Mouse (Mus musculus) embryonic facial prominence, embryonic 14.5 days (tissue): Measurements from ENCODE around the gene Nsmce4a. TPM values are rescaled to one million over a fixed set of nuclear protein-coding genes. Genes with fewer than 3 reads are reported as not detected.

Source experiments
- ATAC-seq: fragments of 200-750 bp; cut with Nextera tagmentation; 2 replicates; pipeline ENCODE4 v1.8.0; 2017; ENCODE audit warnings: low read depth, moderate number of reproducible peaks, moderate TSS enrichment
- DNase-seq: peaks from one replicate; pipeline ENCODE4 v3.0.0-alpha.2; 2015; ENCODE audit warnings: low spot score
- H3K27ac ChIP-seq: fragments of 300-500 bp; sonication (generic); replicated peaks from 2 replicates; pipeline ENCODE4 v1.5.1; 2014; ENCODE audit warnings: low read depth, mild to moderate bottlenecking, low read length, moderate library complexity
- H3K27me3 ChIP-seq: fragments of 300-500 bp; sonication (generic); replicated peaks from 2 replicates; pipeline ENCODE4 v1.6.1; 2014; ENCODE audit warnings: low read length; ENCODE audit not compliant: control insufficient read depth, insufficient read depth
- H3K36me3 ChIP-seq: fragments of 300-500 bp; sonication (generic); 2 replicates; pipeline ENCODE4 v1.6.1; 2014; ENCODE audit warnings: low read length, mixed read lengths; ENCODE audit not compliant: control insufficient read depth, insufficient read depth
- H3K4me1 ChIP-seq: fragments of 300-500 bp; sonication (generic); 2 replicates; pipeline ENCODE4 v1.6.1; 2014; ENCODE audit warnings: antibody characterized with exemption, low read length; ENCODE audit not compliant: control insufficient read depth, insufficient read depth
- H3K4me2 ChIP-seq: fragments of 300-500 bp; sonication (generic); 2 replicates; pipeline ENCODE4 v1.6.1; 2014; ENCODE audit warnings: low read depth, mild to moderate bottlenecking, low read length, moderate library complexity, mixed read lengths
- H3K4me3 ChIP-seq: fragments of 300-500 bp; sonication (generic); 2 replicates; pipeline ENCODE4 v1.5.1; 2014; ENCODE audit warnings: low read depth, mild to moderate bottlenecking, low read length
- H3K9ac ChIP-seq: fragments of 300-500 bp; sonication (generic); 2 replicates; pipeline ENCODE4 v1.6.1; 2014; ENCODE audit warnings: low read depth, mild to moderate bottlenecking, low read length, moderate library complexity, mixed read lengths
- H3K9me3 ChIP-seq: fragments of 300-500 bp; sonication (generic); 2 replicates; pipeline ENCODE4 v1.6.1; 2016; ENCODE audit warnings: low read length; ENCODE audit not compliant: control insufficient read depth
- WGBS: fragments of 180-500 bp; shearing (Covaris S2); extraction: QIAGEN DNeasy Blood & Tissue Kit; methylation state at CpG from one replicate; pipeline ENCODE4 v1.1.7; 2014; 5-methylcytosine and 5-hydroxymethylcytosine counted together
- polyA plus RNA-seq: library from polyadenylated mRNA; unstranded; fragments of >200 nt; fragmentation: Nextera tagmentation; extraction: Ambion mirVana; gene quantifications from 2 replicates; pipeline ENCODE4 v1.2.1, GENCODE M21; 2014

Nsmce4a gene
- polyA plus RNA-seq, 1 experiment from 2014 or later, result 142 TPM

GRCm38 (mm10) chr7:130520049-130520425 is 52.9 kb downstream of the Nsmce4a start, which contains the start of gene Ate1:
TSS of gene Ate1 (minus strand) at chr7:130520369.
- DNase-seq (no peak), ATAC-seq (no peak)
- H3K9ac ChIP-seq, result peak within 1 kb of the TSS; percentile 79
- 16% methylated on average over 20 of the region's 20 CpGs for WGBS
- peak within 1 kb of the TSS; percentile 98 for H3K27ac ChIP-seq
- H3K36me3 ChIP-seq, result no peaks in the 10 kb centered on the region
- peak within 1 kb of the TSS; percentile 58 for H3K4me3 ChIP-seq
- no peaks in the 10 kb centered on the region for H3K9me3 ChIP-seq
- peak within 1 kb of the TSS; percentile 91 for H3K4me2 ChIP-seq
- peaks cover 11% of the 10 kb centered on the region; the same call in 1 of the 2 replicates for H3K4me1 ChIP-seq
- H3K27me3 ChIP-seq, result no peaks in the 10 kb centered on the region

GRCm38 (mm10) chr7:130519096-130520048 is 53.5 kb downstream of the Nsmce4a start:
- peak overlapping the region; percentile 98 for H3K27ac ChIP-seq
- H3K9ac ChIP-seq, result peak overlapping the region; percentile 79
- no peaks in the 10 kb centered on the region for H3K36me3 ChIP-seq
- H3K9me3 ChIP-seq, result no peaks in the 10 kb centered on the region
- peaks cover 11% of the 10 kb centered on the region; the same call in 1 of the 2 replicates for H3K4me1 ChIP-seq
- no peaks in the 10 kb centered on the region for H3K27me3 ChIP-seq
- H3K4me2 ChIP-seq, result peak overlapping the region; percentile 91
- H3K4me3 ChIP-seq, result peak overlapping the region; percentile 58
- peak; percentile 99 for ATAC-seq
- DNase-seq, result peak; percentile 99
- 0% methylated on average over 41 of the region's 90 CpGs for WGBS

- DNase-seq (no peak), ATAC-seq (no peak)
- WGBS, result 28% methylated on average over 26 of the region's 26 CpGs
- H3K9me3 ChIP-seq, result no peaks in the 10 kb centered on the region
- 0 out of 2 replicates have a peak, but pooled peaks cover 3% of the 10 kb centered on the region for H3K36me3 ChIP-seq
- H3K27ac ChIP-seq, result peak overlapping the region; percentile 98
- H3K4me3 ChIP-seq, result peak overlapping the region; percentile 58
- peak overlapping the region; percentile 91 for H3K4me2 ChIP-seq
- H3K9ac ChIP-seq, result peak overlapping the region; percentile 79
- H3K4me1 ChIP-seq, result peaks cover 11% of the 10 kb centered on the region; the same call in 1 of the 2 replicates
- no peaks in the 10 kb centered on the region for H3K27me3 ChIP-seq
These were observed 54.5 kb downstream of the Nsmce4a start for GRCm38 (mm10) chr7:130518213-130519095.

GRCm38 (mm10) chr7:130510243-130510642 is 62.7 kb downstream of the Nsmce4a start:
- H3K9me3 ChIP-seq, result no peaks in the 10 kb centered on the region
- H3K36me3 ChIP-seq, result peaks cover 68% of the 10 kb centered on the region
- no peak overlapping the region for H3K9ac ChIP-seq
- no peaks in the 10 kb centered on the region for H3K27me3 ChIP-seq
- H3K4me3 ChIP-seq, result no peak overlapping the region
- 92% methylated on average over 5 of the region's 5 CpGs for WGBS
- H3K4me2 ChIP-seq, result no peak overlapping the region
- H3K4me1 ChIP-seq, result no peaks in the 10 kb centered on the region
- H3K27ac ChIP-seq, result no peak overlapping the region
- DNase-seq (no peak), ATAC-seq (no peak)

GRCm38 (mm10) chr7:130503006-130503405 is 69.9 kb downstream of the Nsmce4a start:
- peaks cover 60% of the 10 kb centered on the region for H3K36me3 ChIP-seq
- WGBS, result 98% methylated on average over 5 of the region's 5 CpGs
- ATAC-seq (no peak), DNase-seq (no peak)
- no peak overlapping the region for H3K27ac ChIP-seq
- H3K27me3 ChIP-seq, result no peaks in the 10 kb centered on the region
- H3K4me2 ChIP-seq, result no peak overlapping the region
- H3K9ac ChIP-seq, result no peak overlapping the region
- no peaks in the 10 kb centered on the region for H3K4me1 ChIP-seq
- no peaks in the 10 kb centered on the region for H3K9me3 ChIP-seq
- no peak overlapping the region for H3K4me3 ChIP-seq

GRCm38 (mm10) chr7:130501499-130501898 is 71.4 kb downstream of the Nsmce4a start:
- Histone ChIP-seq H3K4me2 (no peak overlapping the region), H3K36me3 (peaks cover 47% of the 10 kb centered on the region), H3K4me1 (no peaks in the 10 kb centered on the region), H3K9ac (no peak overlapping the region), H3K9me3 (no peaks in the 10 kb centered on the region), H3K27ac (no peak overlapping the region), H3K27me3 (no peaks in the 10 kb centered on the region), H3K4me3 (no peak overlapping the region)
- DNase-seq (no peak), ATAC-seq (no peak)
- WGBS, result 64% methylated on average over 1 of the region's 1 CpGs

- Histone ChIP-seq H3K9ac (no peak overlapping the region), H3K4me1 (no peaks in the 10 kb centered on the region), H3K4me2 (no peak overlapping the region), H3K9me3 (no peaks in the 10 kb centered on the region), H3K4me3 (no peak overlapping the region), H3K36me3 (peaks cover 16% of the 10 kb centered on the region), H3K27ac (no peak overlapping the region), H3K27me3 (no peaks in the 10 kb centered on the region)
- 55% methylated on average over 3 of the region's 3 CpGs for WGBS
- DNase-seq (no peak), ATAC-seq (no peak)
These were observed 79.6 kb downstream of the Nsmce4a start for GRCm38 (mm10) chr7:130493346-130493745.

GRCm38 (mm10) chr7:130492026-130492425 is 80.9 kb downstream of the Nsmce4a start:
- no peaks in the 10 kb centered on the region for H3K4me1 ChIP-seq
- H3K27me3 ChIP-seq, result no peaks in the 10 kb centered on the region
- no peak overlapping the region for H3K4me2 ChIP-seq
- ATAC-seq (no peak), DNase-seq (no peak)
- H3K9me3 ChIP-seq, result no peaks in the 10 kb centered on the region
- H3K4me3 ChIP-seq, result no peak overlapping the region
- H3K27ac ChIP-seq, result no peak overlapping the region
- H3K9ac ChIP-seq, result no peak overlapping the region
- H3K36me3 ChIP-seq, result peaks cover 21% of the 10 kb centered on the region
